Mouse (Mus musculus) heart, adult 2 months (tissue): ENCODE data around the gene Ano1. TPM values are rescaled to one million over a fixed set of nuclear protein-coding genes. Genes with fewer than 3 reads are reported as not detected.

Experiments
- DNase-seq, 2 experiments: peaks; one replicate each; pipeline ENCODE4 v3.0.0; 2021
- H3K27ac ChIP-seq: fragments of 200-600 bp; 2 replicates; pipeline ENCODE4 v1.8.1; 2022
- H3K27me3 ChIP-seq: fragments of 200-500 bp; 2 replicates; pipeline ENCODE4 v1.6.1; 2012; ENCODE audit warnings: mild to moderate bottlenecking, low read length, inconsistent platforms, mixed read lengths; ENCODE audit not compliant: control insufficient read depth, insufficient read depth
- H3K36me3 ChIP-seq: fragments of 200-500 bp; 2 replicates; pipeline ENCODE4 v1.6.1; 2012; ENCODE audit warnings: low read length, inconsistent platforms; ENCODE audit not compliant: control insufficient read depth, insufficient read depth
- H3K4me1 ChIP-seq: fragments of 200-500 bp; 2 replicates; pipeline ENCODE4 v1.6.1; 2011; ENCODE audit warnings: low read length; ENCODE audit not compliant: control insufficient read depth, insufficient read depth
- H3K4me3 ChIP-seq: fragments of 200-600 bp; 2 replicates; pipeline ENCODE4 v1.8.1; 2022
- H3K79me2 ChIP-seq: fragments of 200-500 bp; replicated peaks from 2 replicates; pipeline ENCODE4 v1.6.1; 2012; ENCODE audit warnings: mild to moderate bottlenecking, inconsistent platforms, low read length, moderate library complexity, mixed read lengths; ENCODE audit not compliant: control insufficient read depth, insufficient read depth
- H3K9ac ChIP-seq: fragments of 200-500 bp; 2 replicates; pipeline ENCODE4 v1.6.1; 2012; ENCODE audit warnings: low read depth, mild to moderate bottlenecking, control low read depth, inconsistent platforms, low read length, mixed read lengths
- CTCF ChIP-seq: fragments of 200-600 bp; IDR thresholded peaks from 2 replicates; pipeline ENCODE4 v1.8.1; 2022; ENCODE audit warnings: antibody characterized with exemption, mild to moderate bottlenecking, moderate library complexity
- EP300 ChIP-seq: fragments of 200-500 bp; IDR thresholded peaks from 2 replicates; pipeline ENCODE4 v1.6.1; 2011; ENCODE audit warnings: low read depth, low read length, control low read depth; ENCODE audit not compliant: insufficient read depth
- POLR2A ChIP-seq: fragments of 200-500 bp; IDR thresholded peaks from 2 replicates; pipeline ENCODE4 v1.6.1; 2011; ENCODE audit warnings: mild to moderate bottlenecking, low read depth, low read length, control low read depth; ENCODE audit not compliant: insufficient read depth
- WGBS: fragments of 180-500 bp; shearing (Covaris S2); methylation state at CpG from one replicate; pipeline ENCODE4 v1.1.7; 2018; 5-methylcytosine and 5-hydroxymethylcytosine counted together
- intact Hi-C: fragments of 180-260 bp; cut with DNase I; formaldehyde crosslinking; loops from one replicate; pipeline ENCODE4 v1.15.1; 2025
- polyA plus RNA-seq: library from polyadenylated mRNA; depleted of rRNA; stranded (reverse); fragments of >200 nt; gene quantifications from 2 replicates; pipeline ENCODE4 v1.2.3, GENCODE M21; 2012
- total RNA-seq, 2 experiments: library from RNA; stranded (reverse); gene quantifications; 2 replicates each; pipeline ENCODE4 v1.2.3; 2021

Ano1 gene
- total and polyA plus RNA-seq, 3 experiments, result 11.1 to 12.5 (median 11.7) TPM

DNA sequence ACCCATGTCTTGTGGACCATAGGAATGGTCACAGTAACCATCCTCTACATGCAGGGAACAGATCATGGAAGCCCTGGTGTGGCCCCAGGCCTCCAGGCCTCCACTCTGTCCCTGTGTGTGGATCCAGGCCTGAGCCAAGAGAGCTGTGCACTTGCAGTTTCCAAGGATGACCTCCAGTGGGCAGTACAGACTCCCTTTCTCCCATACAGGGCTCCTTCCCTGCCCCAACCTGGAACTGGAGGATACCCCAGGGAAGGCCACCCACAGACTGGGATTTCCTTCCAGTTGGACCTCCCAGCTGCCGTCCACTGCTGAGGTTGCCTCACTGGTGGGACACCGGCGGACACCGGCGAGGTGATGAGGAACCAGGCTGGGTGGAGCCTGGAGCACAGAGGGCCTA lies 29.6 kb upstream of the Ano1 start:
- Histone ChIP-seq H3K27ac (no peak overlapping the region), H3K79me2 (no peaks in the 10 kb centered on the region), H3K36me3 (no peaks in the 10 kb centered on the region), H3K4me3 (no peak overlapping the region), H3K27me3 (no peaks in the 10 kb centered on the region), H3K9ac (no peak overlapping the region), H3K4me1 (no peaks in the 10 kb centered on the region)
- 69% methylated on average over 5 of the region's 5 CpGs for WGBS
- intact Hi-C loops, result loop anchor here (5.0 kb wide), 1 partner anchor 111 kb away; no protein-coding TSS in a partner anchor
- DNase-seq, result no peak
- TF ChIP-seq POLR2A (no peak), CTCF (peak; percentile 70)

GRCm38 (mm10) chr7:144780190-144780589 lies 28.4 kb upstream of the Ano1 start:
- H3K9ac ChIP-seq, result no peak overlapping the region
- no peak overlapping the region for H3K27ac ChIP-seq
- H3K4me3 ChIP-seq, result no peak overlapping the region
- 56% methylated on average over 8 of the region's 8 CpGs for WGBS
- intact Hi-C loops, result loop anchor here (5.0 kb wide), 1 partner anchor 112 kb away; no protein-coding TSS in a partner anchor
- no peaks in the 10 kb centered on the region for H3K79me2 ChIP-seq
- H3K36me3 ChIP-seq, result no peaks in the 10 kb centered on the region
- TF ChIP-seq CTCF (no peak), EP300 (no peak), POLR2A (no peak)
- H3K4me1 ChIP-seq, result no peaks in the 10 kb centered on the region
- DNase-seq, result no peak
- no peaks in the 10 kb centered on the region for H3K27me3 ChIP-seq

DNA sequence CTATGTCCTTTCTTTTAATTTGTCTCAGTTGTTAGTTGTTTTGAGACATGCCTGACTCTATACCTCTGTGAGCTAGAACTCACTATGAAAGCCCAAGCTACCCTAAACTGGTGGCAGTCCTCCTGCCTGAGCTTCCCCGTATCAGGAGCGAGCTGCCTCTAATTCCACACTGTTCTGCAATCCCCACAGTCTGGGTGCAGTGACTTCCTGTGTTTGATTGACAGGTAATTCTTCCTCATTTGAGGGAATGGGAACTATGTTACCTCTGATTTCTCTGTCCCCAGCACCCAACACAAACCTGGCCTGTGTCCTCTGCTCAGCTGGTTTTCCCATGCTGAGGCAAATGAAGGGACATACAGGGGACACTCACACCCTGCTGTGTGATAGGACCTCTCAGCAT lies 27.9 kb upstream of the Ano1 start:
- no peak overlapping the region for H3K9ac ChIP-seq
- 68% methylated on average over 2 of the region's 2 CpGs for WGBS
- intact Hi-C loops, result loop anchor here (5.0 kb wide), 2 partner anchors 113 to 562 kb away; no protein-coding TSS in a partner anchor
- H3K27ac ChIP-seq, result no peak overlapping the region
- H3K4me1 ChIP-seq, result no peaks in the 10 kb centered on the region
- H3K36me3 ChIP-seq, result no peaks in the 10 kb centered on the region
- H3K4me3 ChIP-seq, result no peak overlapping the region
- H3K79me2 ChIP-seq, result no peaks in the 10 kb centered on the region
- H3K27me3 ChIP-seq, result no peaks in the 10 kb centered on the region
- TF ChIP-seq POLR2A (no peak), EP300 (no peak)
- no peak for DNase-seq

DNA sequence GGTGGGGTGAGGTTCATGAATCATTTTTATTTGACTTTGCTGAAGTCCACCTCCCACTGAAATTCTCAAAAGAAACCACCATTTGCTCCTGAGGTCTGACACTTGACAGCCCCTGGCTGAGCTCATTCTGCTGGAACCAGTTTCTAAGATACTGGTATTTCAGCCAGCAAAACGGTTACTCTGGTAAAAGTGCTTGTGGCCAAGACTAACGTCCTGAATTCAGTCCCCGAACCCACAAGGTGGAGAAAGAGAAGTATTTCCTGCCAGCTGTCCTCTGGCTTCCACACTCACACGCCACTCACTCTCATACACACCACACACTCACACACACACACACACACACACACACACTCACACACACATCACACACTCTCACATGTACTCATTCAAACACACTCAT lies 26.0 kb upstream of the Ano1 start:
- no peak for DNase-seq
- Histone ChIP-seq H3K27ac (no peak overlapping the region), H3K4me3 (no peak overlapping the region), H3K4me1 (no peaks in the 10 kb centered on the region), H3K27me3 (no peaks in the 10 kb centered on the region), H3K9ac (no peak overlapping the region), H3K79me2 (no peaks in the 10 kb centered on the region), H3K36me3 (no peaks in the 10 kb centered on the region)
- 36% methylated on average over 4 of the region's 4 CpGs for WGBS
- intact Hi-C loops, result loop anchor here (5.0 kb wide), 1 partner anchor 561 kb away; no protein-coding TSS in a partner anchor
- TF ChIP-seq POLR2A (no peak), CTCF (no peak), EP300 (no peak)

DNA sequence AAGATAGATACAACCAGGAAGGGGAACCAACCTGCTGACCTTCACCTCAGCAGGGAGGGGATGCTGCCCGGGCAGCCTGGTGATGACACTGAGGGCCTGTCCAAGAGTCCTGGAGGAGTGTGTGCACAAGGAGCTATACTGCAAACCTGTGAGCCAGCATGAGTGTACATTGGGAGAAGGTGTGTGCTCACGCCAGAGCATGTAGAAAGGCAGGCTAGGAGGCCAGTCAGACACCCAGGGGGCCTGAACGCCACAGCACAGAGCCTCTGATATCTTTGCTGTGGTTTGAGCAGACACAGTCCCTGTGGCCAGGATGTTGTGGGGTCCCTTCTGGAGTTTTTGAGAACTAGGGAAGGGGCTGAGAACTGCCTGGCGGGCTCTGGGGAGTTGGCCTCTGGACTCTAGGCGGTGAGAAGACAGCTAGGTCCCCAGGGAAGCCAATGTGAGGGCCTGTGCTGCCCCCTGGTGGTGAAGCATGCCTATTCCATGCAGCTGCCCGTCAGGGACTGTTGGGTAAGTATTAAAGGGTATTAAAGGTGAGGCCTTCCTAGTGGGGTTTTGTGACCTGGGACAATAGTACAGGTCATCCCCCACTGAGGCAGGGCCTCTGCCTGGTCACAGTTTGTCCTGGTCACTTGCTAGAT lies 24.2 kb upstream of the Ano1 start:
- intact Hi-C loops, result loop anchor here (1.0 to 5.0 kb wide), 2 partner anchors 191 to 559 kb away; no protein-coding TSS in a partner anchor
- Histone ChIP-seq H3K9ac (no peak overlapping the region), H3K4me1 (no peaks in the 10 kb centered on the region), H3K27ac (no peak overlapping the region), H3K27me3 (no peaks in the 10 kb centered on the region), H3K36me3 (no peaks in the 10 kb centered on the region), H3K79me2 (no peaks in the 10 kb centered on the region), H3K4me3 (no peak overlapping the region)
- 39% methylated on average over 6 of the region's 6 CpGs for WGBS
- peak; percentile 92 for TF ChIP-seq CTCF
- TF ChIP-seq POLR2A, result no peak
- peak; percentile 59; the same call in 1 of the 2 replicates for TF ChIP-seq EP300
- peak; percentile 73 to 85 for DNase-seq

DNA sequence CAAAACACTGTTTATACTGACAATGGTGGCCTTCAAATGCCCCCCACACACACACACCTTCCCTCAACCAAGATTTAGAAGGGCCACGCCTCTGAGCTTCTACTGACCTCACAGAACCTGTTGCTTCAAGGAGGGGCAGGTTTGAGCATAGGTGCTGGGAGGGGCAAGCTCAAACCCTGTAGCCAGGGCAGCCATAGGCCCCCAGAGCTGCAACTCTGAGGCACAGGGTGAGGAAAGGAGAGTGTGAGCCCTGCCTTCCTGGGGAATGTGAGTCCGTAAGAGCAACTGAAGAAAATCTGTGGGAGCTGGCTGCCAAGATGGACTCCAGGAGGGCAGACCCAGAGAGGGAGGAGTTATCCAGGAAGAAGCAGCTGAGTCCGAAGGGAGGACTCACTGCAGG lies 23.4 kb upstream of the Ano1 start:
- 72% methylated on average over 3 of the region's 3 CpGs for WGBS
- intact Hi-C loops, result loop anchor here (5.0 kb wide), 1 partner anchor 558 kb away; no protein-coding TSS in a partner anchor
- H3K4me3 ChIP-seq, result no peak overlapping the region
- H3K9ac ChIP-seq, result no peak overlapping the region
- H3K27ac ChIP-seq, result no peak overlapping the region
- no peaks in the 10 kb centered on the region for H3K27me3 ChIP-seq
- DNase-seq, result no peak
- H3K36me3 ChIP-seq, result no peaks in the 10 kb centered on the region
- no peaks in the 10 kb centered on the region for H3K4me1 ChIP-seq
- no peaks in the 10 kb centered on the region for H3K79me2 ChIP-seq
- TF ChIP-seq POLR2A (no peak), EP300 (no peak), CTCF (no peak)
